Mouse (Mus musculus) ES-Bruce4 (cell line): ENCODE results near the gene Hspa12a. TPM values are rescaled to one million over a fixed set of nuclear protein-coding genes. Genes with fewer than 3 reads are reported as not detected.
A peak's percentile ranks its signal among the peaks of the same experiment; 100 is the strongest.

Experiments
- H3K27ac ChIP-seq: 2 replicates; pipeline ENCODE4 v1.5.1; 2012; ENCODE audit warnings: low read length, inconsistent platforms; ENCODE audit not compliant: insufficient read depth
- H3K27me3 ChIP-seq: 2 replicates; pipeline ENCODE4 v1.6.1; 2012; ENCODE audit warnings: mild to moderate bottlenecking, low read length, inconsistent platforms; ENCODE audit not compliant: control insufficient read depth, poor library complexity, insufficient read depth, severe bottlenecking
- H3K36me3 ChIP-seq: 2 replicates; pipeline ENCODE4 v1.6.1; 2012; ENCODE audit warnings: inconsistent platforms, mild to moderate bottlenecking, low read length, moderate library complexity; ENCODE audit not compliant: control insufficient read depth, poor library complexity, insufficient read depth, severe bottlenecking
- H3K4me1 ChIP-seq: one replicate; pipeline ENCODE4 v1.8.1; 2011; ENCODE audit warnings: low read length; ENCODE audit not compliant: control insufficient read depth, insufficient read depth
- H3K4me3 ChIP-seq: 2 replicates; pipeline ENCODE4 v1.5.1; 2011; ENCODE audit warnings: low read depth, mild to moderate bottlenecking, low read length
- H3K9ac ChIP-seq: 2 replicates; pipeline ENCODE4 v1.6.1; 2012; ENCODE audit warnings: low read depth, mild to moderate bottlenecking, inconsistent platforms; ENCODE audit not compliant: poor library complexity, severe bottlenecking
- H3K9me3 ChIP-seq: replicated peaks from 2 replicates; pipeline ENCODE4 v1.6.1; 2012; ENCODE audit warnings: mild to moderate bottlenecking, low read length, inconsistent platforms; ENCODE audit not compliant: control insufficient read depth, poor library complexity, insufficient read depth, severe bottlenecking
- CTCF ChIP-seq: IDR thresholded peaks from one replicate; pipeline ENCODE4 v1.8.1; 2011; ENCODE audit warnings: low read depth, low read length
- EP300 ChIP-seq: IDR thresholded peaks from 2 replicates; pipeline ENCODE4 v1.6.1; 2011; ENCODE audit warnings: low read depth, low read length; ENCODE audit not compliant: insufficient read depth
- POLR2A ChIP-seq: IDR thresholded peaks from one replicate; pipeline ENCODE4 v1.8.1; 2011; ENCODE audit warnings: low read length; ENCODE audit not compliant: insufficient read depth
- polyA plus RNA-seq: library from polyadenylated mRNA; stranded (reverse); fragments of >200 nt; gene quantifications from 2 replicates; pipeline ENCODE4 v1.2.4, GENCODE M21; 2011; ENCODE audit warnings: low read depth; ENCODE audit not compliant: missing spikeins, insufficient read depth, insufficient read length

The Hspa12a gene
- polyA plus RNA-seq, 1 experiment = 6.8 TPM

DNA sequence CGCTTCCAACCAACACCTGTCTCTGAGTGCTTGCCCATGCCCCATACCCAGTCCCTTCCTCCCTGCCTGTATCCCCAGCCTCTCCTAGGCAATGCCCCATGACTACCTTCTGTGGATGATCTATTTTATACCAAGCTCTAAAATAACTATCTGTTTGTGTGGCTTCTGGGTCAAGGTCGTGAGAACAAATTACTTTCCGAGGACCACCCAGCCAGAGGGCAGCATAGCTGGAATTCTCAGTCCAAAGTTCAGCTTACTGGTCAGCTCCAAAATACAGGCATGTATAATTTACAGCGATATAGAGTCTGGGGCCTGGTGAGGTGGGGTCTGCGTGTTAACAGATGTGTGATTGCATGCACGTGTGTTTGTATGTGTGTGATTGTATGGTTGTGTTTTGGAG lies 71.6 kb downstream of the Hspa12a start:
- Histone ChIP-seq H3K4me1 (no peaks in the 10 kb centered on the region), H3K36me3 (no peaks in the 10 kb centered on the region), H3K27me3 (no peaks in the 10 kb centered on the region), H3K9me3 (no peaks in the 10 kb centered on the region), H3K4me3 (no peak overlapping the region), H3K9ac (no peak overlapping the region), H3K27ac (no peak overlapping the region)
- no peak for TF ChIP-seq CTCF
- no peak for TF ChIP-seq EP300
- TF ChIP-seq POLR2A = no peak

DNA sequence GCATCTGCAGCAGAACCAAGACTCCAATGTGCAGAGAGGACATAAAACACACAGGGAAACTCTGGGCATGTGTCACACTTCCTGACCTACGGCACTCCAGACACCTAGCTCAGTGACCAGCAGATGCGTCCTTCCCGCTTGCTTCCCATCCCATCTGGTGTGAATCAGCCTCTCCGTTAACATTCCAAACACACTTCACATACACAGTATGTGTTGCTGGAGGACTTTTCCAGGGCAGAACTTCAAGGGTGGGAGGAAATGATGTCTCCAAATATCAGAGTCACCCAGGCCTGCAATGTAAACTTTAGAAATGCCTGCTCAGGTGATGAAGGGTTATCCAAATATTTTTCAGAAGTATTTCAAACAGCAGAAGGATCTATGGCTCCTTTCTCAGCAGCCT lies 76.8 kb downstream of the Hspa12a start:
- H3K9me3 ChIP-seq = no peaks in the 10 kb centered on the region
- no peak overlapping the region for H3K9ac ChIP-seq
- no peaks in the 10 kb centered on the region for H3K27me3 ChIP-seq
- no peak for TF ChIP-seq EP300
- no peak for TF ChIP-seq CTCF
- TF ChIP-seq POLR2A = no peak
- H3K27ac ChIP-seq = no peak overlapping the region
- H3K4me1 ChIP-seq = no peaks in the 10 kb centered on the region
- no peaks in the 10 kb centered on the region for H3K36me3 ChIP-seq
- no peak overlapping the region for H3K4me3 ChIP-seq

DNA sequence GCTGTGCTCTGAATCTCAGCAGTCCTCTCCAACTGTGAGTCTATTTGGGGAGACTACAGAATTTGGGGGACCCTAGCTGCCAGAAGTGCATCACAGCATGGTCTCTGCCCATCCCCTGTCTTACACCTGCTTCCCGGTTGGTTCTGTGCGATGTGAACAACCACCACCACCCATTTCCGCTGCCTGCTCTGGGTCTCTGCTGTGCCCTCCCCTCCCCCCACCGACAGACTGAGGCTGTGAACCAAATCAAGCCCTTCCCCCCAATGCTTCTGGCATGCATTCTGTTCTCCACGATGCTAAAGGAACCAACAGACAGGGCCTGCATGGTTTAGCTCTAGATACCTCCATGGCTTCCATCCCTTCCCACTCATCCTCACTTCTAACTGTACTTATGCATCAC lies 78.2 kb downstream of the Hspa12a start:
- Histone ChIP-seq H3K27ac (no peak overlapping the region), H3K27me3 (no peaks in the 10 kb centered on the region), H3K4me1 (no peaks in the 10 kb centered on the region), H3K9ac (no peak overlapping the region), H3K4me3 (no peak overlapping the region), H3K9me3 (no peaks in the 10 kb centered on the region), H3K36me3 (no peaks in the 10 kb centered on the region)
- TF ChIP-seq POLR2A (no peak), CTCF (no peak), EP300 (no peak)

DNA sequence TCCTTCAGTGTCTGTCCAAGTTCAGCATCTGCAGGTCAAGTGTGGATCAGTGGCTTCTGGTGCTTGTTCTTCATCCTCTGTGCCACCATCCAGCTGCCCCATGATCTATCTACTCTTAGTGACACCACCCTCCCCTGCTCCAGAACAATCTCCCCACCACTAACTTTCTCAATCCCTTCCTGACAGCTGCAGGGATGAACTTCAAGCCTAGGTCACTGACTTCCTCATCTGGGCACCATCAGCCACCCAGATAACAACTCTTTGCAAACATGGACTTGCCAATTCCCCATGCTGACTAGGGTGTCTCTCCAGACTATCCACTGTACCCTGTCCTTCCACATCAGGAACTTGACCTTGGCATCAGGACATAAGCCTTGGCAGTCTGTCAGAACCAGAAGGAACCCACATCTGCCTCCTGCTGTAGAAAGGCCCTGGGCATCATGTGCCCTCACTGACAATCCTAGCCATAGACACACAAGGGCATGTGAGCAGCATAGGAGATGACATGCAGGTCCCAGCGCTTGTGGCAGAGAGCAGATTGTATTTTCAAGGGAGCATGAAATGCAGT lies 79.4 kb downstream of the Hspa12a start:
- Histone ChIP-seq H3K4me3 (no peak overlapping the region), H3K9ac (no peak overlapping the region), H3K36me3 (no peaks in the 10 kb centered on the region), H3K27me3 (no peaks in the 10 kb centered on the region), H3K27ac (no peak overlapping the region), H3K4me1 (no peaks in the 10 kb centered on the region), H3K9me3 (no peaks in the 10 kb centered on the region)
- TF ChIP-seq POLR2A (no peak), CTCF (no peak), EP300 (no peak)

DNA sequence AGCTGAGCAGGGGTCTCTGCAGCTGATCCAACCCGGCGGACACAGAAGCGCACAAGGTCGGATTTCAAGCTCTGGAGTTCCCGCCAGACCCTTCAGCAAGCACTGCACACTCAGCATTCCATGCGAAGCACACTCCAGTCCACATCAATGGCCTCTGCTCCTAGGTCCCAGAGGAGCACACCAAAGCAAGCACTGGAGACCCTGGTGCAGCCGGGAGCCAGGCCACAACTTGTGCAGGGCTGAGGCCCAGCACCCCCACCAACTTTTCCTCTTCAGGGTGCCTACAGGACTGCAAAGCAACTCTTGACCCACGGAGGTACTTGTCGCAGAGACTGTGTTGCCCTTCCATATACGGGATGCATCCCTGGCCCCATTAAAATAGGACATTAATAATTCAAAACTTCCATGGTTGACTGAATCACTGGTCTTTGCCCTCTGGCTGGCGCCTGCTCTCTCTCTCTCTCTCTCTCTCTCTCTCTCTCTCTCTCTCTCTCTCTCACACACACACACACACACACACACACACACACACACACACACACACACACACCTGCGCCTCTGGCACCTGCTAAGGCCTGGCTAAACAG lies 82.2 kb downstream of the Hspa12a start:
- peak overlapping the region; percentile 18; the same call in 1 of the 2 replicates for H3K4me3 ChIP-seq
- no peaks in the 10 kb centered on the region for H3K36me3 ChIP-seq
- H3K9ac ChIP-seq = no peak overlapping the region
- no peak overlapping the region for H3K27ac ChIP-seq
- no peaks in the 10 kb centered on the region for H3K27me3 ChIP-seq
- H3K4me1 ChIP-seq = no peaks in the 10 kb centered on the region
- TF ChIP-seq CTCF (no peak), EP300 (no peak)
- H3K9me3 ChIP-seq = no peaks in the 10 kb centered on the region

DNA sequence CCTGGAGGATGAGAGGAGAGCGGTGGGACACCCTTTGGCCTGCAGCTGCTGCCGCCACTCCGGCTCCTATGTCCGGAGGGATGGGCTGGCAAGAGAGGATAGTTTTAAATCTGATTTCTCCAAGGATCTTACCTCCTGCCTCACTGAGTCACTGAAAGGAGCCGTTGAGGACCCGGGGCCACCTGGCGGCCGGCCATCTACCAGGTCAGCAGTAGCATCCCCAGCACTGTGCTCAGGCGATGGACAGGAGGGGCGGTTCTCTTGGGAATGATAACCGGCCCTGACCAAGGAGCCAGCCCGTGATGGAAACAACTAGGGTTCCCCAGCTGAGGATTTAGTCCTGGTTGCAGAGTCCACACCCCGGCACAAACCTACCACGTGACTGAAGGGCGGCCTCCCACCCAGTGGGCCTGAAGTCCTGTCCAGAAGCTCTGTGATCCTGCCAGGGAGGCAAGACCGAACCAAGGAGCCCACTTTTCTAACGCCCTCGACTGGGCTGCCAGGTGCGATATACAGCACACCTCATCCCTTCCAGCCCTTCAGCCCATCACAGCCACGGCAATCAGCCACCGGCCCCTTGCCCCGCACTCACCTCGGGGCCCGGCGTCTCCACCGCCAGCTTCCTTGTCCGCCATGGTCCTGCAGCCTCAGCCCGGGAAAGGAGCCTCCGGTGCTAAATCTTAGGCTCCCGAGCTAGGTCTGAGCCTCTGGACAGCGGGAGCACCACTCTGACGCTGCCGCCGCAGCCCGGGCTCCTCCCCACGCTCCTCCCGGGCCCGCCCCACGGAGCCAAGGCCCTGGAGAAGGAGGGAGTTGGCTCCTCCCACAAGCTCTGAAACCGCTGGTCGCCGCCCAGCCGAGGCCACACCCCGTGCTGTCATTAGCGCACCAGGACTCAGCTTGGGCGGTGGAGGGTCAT lies 82.9 kb downstream of the Hspa12a start:
- H3K27me3 ChIP-seq = no peaks in the 10 kb centered on the region
- peak overlapping the region; percentile 12 for H3K9ac ChIP-seq
- H3K27ac ChIP-seq = no peak overlapping the region
- H3K36me3 ChIP-seq = no peaks in the 10 kb centered on the region
- peak overlapping the region; percentile 66 for H3K4me3 ChIP-seq
- no peaks in the 10 kb centered on the region for H3K4me1 ChIP-seq
- H3K9me3 ChIP-seq = no peaks in the 10 kb centered on the region
- no peak for TF ChIP-seq CTCF
- no peak for TF ChIP-seq POLR2A
- TF ChIP-seq EP300 = no peak
